Mouse (Mus musculus) MEL (cell line): Measurements from ENCODE around the gene Slc4a1. TPM values are rescaled to one million over a fixed set of nuclear protein-coding genes. Genes with fewer than 3 reads are reported as not detected.

Experiments used
- DNase-seq: peaks from one replicate; pipeline ENCODE4 v3.0.0; 2011; ENCODE audit warnings: low read depth, low spot score
- H3K27ac ChIP-seq: 2 replicates; pipeline ENCODE4 v1.5.1; 2012; ENCODE audit warnings: low read depth, mild to moderate bottlenecking, control low read depth, low read length, moderate library complexity; ENCODE audit not compliant: control insufficient read depth
- H3K27me3 ChIP-seq, 2 experiments: fragments of 150-350 bp in 1 of 2; sonication (generic) in 1 of 2; 2 replicates each; pipeline ENCODE4 v1.6.1; 2012; ENCODE audit warnings: low read length in 2 of 2, mild to moderate bottlenecking in 2 of 2, improper control_type of control experiment in 1 of 2, moderate library complexity in 1 of 2; ENCODE audit not compliant: insufficient read depth in 2 of 2, control insufficient read depth in 1 of 2
- H3K36me3 ChIP-seq, 2 experiments: 2 replicates each; pipeline ENCODE4 v1.6.1; 2012 to 2014; ENCODE audit warnings: low read length in 2 of 2, improper control_type of control experiment in 1 of 2, inconsistent platforms in 1 of 2, mild to moderate bottlenecking in 1 of 2; ENCODE audit not compliant: insufficient read depth in 2 of 2, control insufficient read depth in 1 of 2
- H3K4me1 ChIP-seq, 2 experiments: fragments of 150-350 bp in 1 of 2; sonication (generic) in 1 of 2; 2 replicates each; pipeline ENCODE4 v1.6.1; 2012; ENCODE audit warnings: low read length in 2 of 2, improper control_type of control experiment in 1 of 2, mild to moderate bottlenecking in 1 of 2; ENCODE audit not compliant: insufficient read depth in 2 of 2, control insufficient read depth in 1 of 2
- H3K4me3 ChIP-seq, 2 experiments: fragments of 150-350 bp in 1 of 2; sonication (generic) in 1 of 2; 2 replicates each; pipeline ENCODE4 v1.5.1; 2012; ENCODE audit warnings: low read depth in 2 of 2, low read length in 2 of 2, mild to moderate bottlenecking in 2 of 2, moderate library complexity in 2 of 2, control low read depth in 1 of 2, improper control_type of control experiment in 1 of 2; ENCODE audit not compliant: control insufficient read depth in 1 of 2, insufficient read depth in 1 of 2
- H3K79me2 ChIP-seq: 2 replicates; pipeline ENCODE4 v1.6.1; 2012; ENCODE audit warnings: mild to moderate bottlenecking, low read length, moderate library complexity; ENCODE audit not compliant: control insufficient read depth, poor library complexity, insufficient read depth
- H3K9ac ChIP-seq: 2 replicates; pipeline ENCODE4 v1.6.1; 2012; ENCODE audit warnings: low read depth, mild to moderate bottlenecking, control low read depth, low read length, moderate library complexity; ENCODE audit not compliant: control insufficient read depth, poor library complexity, severe bottlenecking
- H3K9me3 ChIP-seq: fragments of 150-350 bp; sonication (generic); replicated peaks from 2 replicates; pipeline ENCODE4 v1.6.1; 2012; ENCODE audit warnings: mild to moderate bottlenecking, low read length, improper control_type of control experiment, moderate library complexity; ENCODE audit not compliant: insufficient read depth
- BHLHE40 ChIP-seq: IDR thresholded peaks from 2 replicates; pipeline ENCODE4 v1.6.1; 2012; ENCODE audit warnings: low read depth, mild to moderate bottlenecking, inconsistent platforms, low read length, improper control_type of control experiment, borderline replicate concordance
- CHD1 ChIP-seq: IDR thresholded peaks from 2 replicates; pipeline ENCODE4 v1.6.1; 2012; ENCODE audit warnings: low read depth, mild to moderate bottlenecking, inconsistent platforms, low read length, improper control_type of control experiment
- EP300 ChIP-seq, 2 experiments: IDR thresholded peaks; 2 replicates each; pipeline ENCODE4 v1.6.1; 2011; ENCODE audit warnings: improper control_type of control experiment in 2 of 2, low read length in 2 of 2, low read depth in 1 of 2, mild to moderate bottlenecking in 1 of 2
- GABPA ChIP-seq: IDR thresholded peaks from 2 replicates; pipeline ENCODE4 v1.6.1; 2012; ENCODE audit warnings: low read depth, mild to moderate bottlenecking, inconsistent platforms, low read length, improper control_type of control experiment, moderate library complexity
- GATA1 ChIP-seq: IDR thresholded peaks from 2 replicates; pipeline ENCODE4 v1.6.1; 2011; ENCODE audit warnings: low read depth, low read length, improper control_type of control experiment
- HCFC1 ChIP-seq: IDR thresholded peaks from 2 replicates; pipeline ENCODE4 v1.6.1; 2012; ENCODE audit warnings: low read depth, mild to moderate bottlenecking, inconsistent platforms, low read length, improper control_type of control experiment, moderate library complexity
- JUND ChIP-seq: IDR thresholded peaks from 2 replicates; pipeline ENCODE4 v1.6.1; 2011; ENCODE audit warnings: low read depth, mild to moderate bottlenecking, improper control_type of control experiment, low read length
- MAZ ChIP-seq: IDR thresholded peaks from 2 replicates; pipeline ENCODE4 v1.6.1; 2012; ENCODE audit warnings: low read depth, mild to moderate bottlenecking, inconsistent platforms, low read length, improper control_type of control experiment
- MYC ChIP-seq: IDR thresholded peaks from 2 replicates; pipeline ENCODE4 v1.6.1; 2011; ENCODE audit warnings: low read depth, mild to moderate bottlenecking, low read length, improper control_type of control experiment, moderate library complexity
- NRF1 ChIP-seq: IDR thresholded peaks from 2 replicates; pipeline ENCODE4 v1.6.1; 2014; ENCODE audit warnings: low read depth, mild to moderate bottlenecking, inconsistent platforms, low read length, improper control_type of control experiment, moderate library complexity; ENCODE audit not compliant: poor library complexity, insufficient read depth, severe bottlenecking
- RCOR1 ChIP-seq: IDR thresholded peaks from 2 replicates; pipeline ENCODE4 v1.6.1; 2012; ENCODE audit warnings: low read depth, mild to moderate bottlenecking, inconsistent platforms, low read length, improper control_type of control experiment
- SIN3A ChIP-seq: IDR thresholded peaks from 2 replicates; pipeline ENCODE4 v1.6.1; 2012; ENCODE audit warnings: low read length, improper control_type of control experiment, inconsistent platforms
- SMC3 ChIP-seq: IDR thresholded peaks from 2 replicates; pipeline ENCODE4 v1.6.1; 2011; ENCODE audit warnings: low read depth, low read length, improper control_type of control experiment
- TBP ChIP-seq: IDR thresholded peaks from 2 replicates; pipeline ENCODE4 v1.8.0; 2011; ENCODE audit warnings: low read depth, low read length, improper control_type of control experiment
- USF1 ChIP-seq: IDR thresholded peaks from 2 replicates; pipeline ENCODE4 v1.6.1; 2014; ENCODE audit warnings: low read depth, mild to moderate bottlenecking, inconsistent platforms, low read length, improper control_type of control experiment, moderate library complexity
- USF2 ChIP-seq, 2 experiments: IDR thresholded peaks; 2 replicates each; pipeline ENCODE4 v1.6.1; 2011 to 2012; ENCODE audit warnings: improper control_type of control experiment in 2 of 2, low read length in 2 of 2, borderline replicate concordance in 1 of 2, inconsistent platforms in 1 of 2, low read depth in 1 of 2, mild to moderate bottlenecking in 1 of 2; ENCODE audit not compliant: insufficient read depth in 1 of 2
- ZMIZ1 ChIP-seq: IDR thresholded peaks from 2 replicates; pipeline ENCODE4 v1.6.1; 2012; ENCODE audit warnings: low read depth, mild to moderate bottlenecking, inconsistent platforms, low read length, improper control_type of control experiment, moderate library complexity
- ZNF384 ChIP-seq: IDR thresholded peaks from 2 replicates; pipeline ENCODE4 v1.6.1; 2012; ENCODE audit warnings: low read depth, mild to moderate bottlenecking, inconsistent platforms, low read length, improper control_type of control experiment
- polyA plus RNA-seq, 2 experiments: library from polyadenylated mRNA; stranded (reverse) in 1 of 2; unstranded in 1 of 2; fragments of >175 nt in 1 of 2; fragments of >200 nt in 1 of 2; gene quantifications; 2 replicates each; pipeline versions ENCODE4 v1.2.1 to v1.2.4; 2012; ENCODE audit warnings: low replicate concordance in 2 of 2, low read depth in 1 of 2; ENCODE audit not compliant: insufficient read length in 2 of 2, insufficient read depth in 1 of 2, missing spikeins in 1 of 2
- total RNA-seq: library from RNA; depleted of rRNA; stranded (reverse); fragments of 300-350 nt; gene quantifications from 2 replicates; pipeline ENCODE4 v1.2.3, GENCODE M21; 2012

The Slc4a1 gene
- total and polyA plus RNA-seq, 3 experiments = 0.23 to 0.35 TPM; not detected in 1

DNA sequence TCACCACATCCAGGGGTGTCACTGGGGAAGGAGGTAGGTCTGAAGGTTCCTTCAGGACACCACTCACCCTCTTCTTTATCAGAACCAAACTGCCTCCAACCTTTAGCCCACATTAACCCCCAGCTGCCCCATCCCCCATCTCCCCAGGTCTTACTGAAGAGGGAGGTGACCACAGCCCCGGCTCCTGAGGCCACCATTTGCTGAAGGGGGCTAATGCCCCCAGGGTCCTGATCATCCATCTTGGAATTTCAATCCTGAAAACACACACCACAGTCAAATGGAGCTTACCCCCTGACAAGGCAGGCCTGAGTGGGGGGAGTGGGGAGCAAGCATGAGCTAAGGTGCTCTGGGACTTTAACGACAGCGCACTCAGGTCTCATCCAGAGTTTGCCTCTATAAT lies 40.4 kb upstream of the Slc4a1 start:
- Histone ChIP-seq H3K9ac (peak overlapping the region; percentile 87), H3K4me1 (peaks cover 9 to 20% of the 10 kb centered on the region in 2 experiments), H3K79me2 (peaks cover 19% of the 10 kb centered on the region)
- no peak for TF ChIP-seq SMC3
- no peak for TF ChIP-seq GATA1
- no peak for TF ChIP-seq ZMIZ1
- TF ChIP-seq JUND = no peak
- TF ChIP-seq EP300 (IDR thresholded peaks at IDR 0.05; ENCODE audit: low read depth in 1 of 2, low read length in 2 of 2) = no peak
- no peak for TF ChIP-seq TBP
- TF ChIP-seq NRF1 = no peak
- TF ChIP-seq USF2 (IDR thresholded peaks at IDR 0.05; ENCODE audit: borderline replicate concordance in 1 of 2, insufficient read depth in 1 of 2, low read depth in 1 of 2, low read length in 2 of 2) = no peak
- TF ChIP-seq USF1 = no peak
- no peak for TF ChIP-seq HCFC1
- no peak for TF ChIP-seq ZNF384
- TF ChIP-seq RCOR1 = no peak
- TF ChIP-seq GABPA = no peak
- no peak for TF ChIP-seq MYC
- no peak for TF ChIP-seq BHLHE40
- TF ChIP-seq, all 39 proteins: peak for 0
- H3K4me3 ChIP-seq = peak overlapping the region; percentile 80 to 92
- peak overlapping the region; percentile 42 for H3K27ac ChIP-seq
- H3K36me3 ChIP-seq = peaks cover 0 to 14% of the 10 kb centered on the region in 2 experiments; a peak in 2 of 4 replicates
- no peaks in the 10 kb centered on the region for H3K9me3 ChIP-seq
- H3K27me3 ChIP-seq = no peaks in the 10 kb centered on the region
- DNase-seq = no peak

- H3K27me3 ChIP-seq = no peaks in the 10 kb centered on the region
- H3K79me2 ChIP-seq = peaks cover 19% of the 10 kb centered on the region
- peaks cover 0 to 14% of the 10 kb centered on the region in 2 experiments; a peak in 2 of 4 replicates for H3K36me3 ChIP-seq
- TF ChIP-seq MAZ = no peak
- no peak for TF ChIP-seq SMC3
- no peak for TF ChIP-seq CHD1
- no peak for TF ChIP-seq SIN3A
- TF ChIP-seq, all 39 proteins: peak for 0
- no peak for DNase-seq
- Histone ChIP-seq H3K9me3 (no peaks in the 10 kb centered on the region), H3K27ac (no peak overlapping the region), H3K4me1 (peaks cover 6 to 14% of the 10 kb centered on the region in 2 experiments), H3K4me3 (no peak overlapping the region), H3K9ac (peak overlapping the region; percentile 87; the same call in 1 of the 2 replicates)
Measured at GRCm38 (mm10) chr11:102405544-102406285, 39.7 kb upstream of the Slc4a1 start.
